Mouse (Mus musculus) midbrain, embryonic 16.5 days (tissue): ENCODE data around the gene Trim61. TPM values are rescaled to one million over a fixed set of nuclear protein-coding genes. Genes with fewer than 3 reads are reported as not detected.

Experiments used
- ATAC-seq: fragments of 200-750 bp; cut with Nextera tagmentation; 2 replicates; pipeline ENCODE4 v1.8.0; 2017; ENCODE audit warnings: moderate TSS enrichment
- H3K27ac ChIP-seq: fragments of 300-500 bp; sonication (generic); 2 replicates; pipeline ENCODE4 v1.5.1; 2014; ENCODE audit warnings: mild to moderate bottlenecking, low read length, mixed read lengths
- H3K27me3 ChIP-seq: fragments of 300-500 bp; sonication (generic); 2 replicates; pipeline ENCODE4 v1.6.1; 2014; ENCODE audit warnings: low read depth, low read length, mixed read lengths; ENCODE audit not compliant: control insufficient read depth, insufficient read depth
- H3K36me3 ChIP-seq: fragments of 300-500 bp; sonication (generic); 2 replicates; pipeline ENCODE4 v1.6.1; 2014; ENCODE audit warnings: mild to moderate bottlenecking, low read length, moderate library complexity, mixed read lengths; ENCODE audit not compliant: control insufficient read depth, insufficient read depth
- H3K4me1 ChIP-seq: fragments of 300-500 bp; sonication (generic); 2 replicates; pipeline ENCODE4 v1.6.1; 2014; ENCODE audit warnings: mild to moderate bottlenecking, low read length, mixed read lengths; ENCODE audit not compliant: control insufficient read depth, insufficient read depth
- H3K4me2 ChIP-seq: fragments of 300-500 bp; sonication (generic); 2 replicates; pipeline ENCODE4 v1.6.1; 2014; ENCODE audit warnings: mild to moderate bottlenecking, low read length, mixed read lengths
- H3K4me3 ChIP-seq: fragments of 300-500 bp; sonication (generic); 2 replicates; pipeline ENCODE4 v1.5.1; 2014; ENCODE audit warnings: low read depth, mild to moderate bottlenecking, low read length, moderate library complexity, mixed read lengths
- H3K9ac ChIP-seq: fragments of 300-500 bp; sonication (generic); 2 replicates; pipeline ENCODE4 v1.6.1; 2014; ENCODE audit warnings: low read depth, low read length, mixed read lengths
- H3K9me3 ChIP-seq: fragments of 300-500 bp; sonication (generic); replicated peaks from 2 replicates; pipeline ENCODE4 v1.6.1; 2014; ENCODE audit warnings: mild to moderate bottlenecking, low read length, mixed read lengths; ENCODE audit not compliant: control insufficient read depth, poor library complexity, severe bottlenecking
- WGBS: fragments of 180-500 bp; shearing (Covaris S2); extraction: QIAGEN DNeasy Blood & Tissue Kit; methylation state at CpG from one replicate; pipeline ENCODE4 v1.1.7; 2014; 5-methylcytosine and 5-hydroxymethylcytosine counted together
- polyA plus RNA-seq: library from polyadenylated mRNA; unstranded; fragments of >200 nt; fragmentation: Nextera tagmentation; extraction: Ambion mirVana; gene quantifications from 2 replicates; pipeline ENCODE4 v1.2.1, GENCODE M21; 2015

Gene Trim61
- polyA plus RNA-seq: not detected in 2 replicates

DNA sequence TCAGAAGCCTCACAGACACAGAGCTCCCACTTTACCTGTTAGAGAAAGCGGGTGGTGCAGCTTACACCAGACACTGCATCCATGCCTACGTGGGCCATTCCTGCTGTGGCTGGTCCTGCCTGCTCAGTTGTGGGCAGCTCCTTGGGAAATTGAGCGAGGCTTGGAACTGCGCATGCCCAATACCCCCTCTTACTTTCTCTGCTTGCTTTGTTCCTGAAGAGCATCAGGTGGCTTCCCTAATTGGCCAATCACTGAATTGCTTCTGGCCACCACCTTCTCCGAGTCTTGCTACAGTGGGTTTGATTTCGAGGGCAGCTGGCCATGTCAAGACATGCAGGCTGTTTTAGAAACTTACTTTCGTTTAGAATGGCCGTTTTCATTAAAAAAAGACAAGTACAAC is at the start of gene Trim61, which contains the start of gene Trim60:
Gene Trim61, minus strand, starts transcription at position 101 of the 400 bp plus-strand sequence.
Gene Trim60, minus strand, starts transcription at position 162 of the 400 bp plus-strand sequence.
- no peak within 1 kb of the TSS for H3K9ac ChIP-seq
- no peak within 1 kb of the TSS for H3K4me2 ChIP-seq
- no peaks in the 10 kb centered on the region for H3K4me1 ChIP-seq
- no peak within 1 kb of the TSS for H3K4me3 ChIP-seq
- 88% methylated on average over 8 of the region's 8 CpGs for WGBS
- H3K9me3 ChIP-seq: no peaks in the 10 kb centered on the region
- no peak within 1 kb of the TSS for H3K27ac ChIP-seq
- no peaks in the 10 kb centered on the region for H3K36me3 ChIP-seq
- ATAC-seq: no peak
- H3K27me3 ChIP-seq: no peaks in the 10 kb centered on the region

DNA sequence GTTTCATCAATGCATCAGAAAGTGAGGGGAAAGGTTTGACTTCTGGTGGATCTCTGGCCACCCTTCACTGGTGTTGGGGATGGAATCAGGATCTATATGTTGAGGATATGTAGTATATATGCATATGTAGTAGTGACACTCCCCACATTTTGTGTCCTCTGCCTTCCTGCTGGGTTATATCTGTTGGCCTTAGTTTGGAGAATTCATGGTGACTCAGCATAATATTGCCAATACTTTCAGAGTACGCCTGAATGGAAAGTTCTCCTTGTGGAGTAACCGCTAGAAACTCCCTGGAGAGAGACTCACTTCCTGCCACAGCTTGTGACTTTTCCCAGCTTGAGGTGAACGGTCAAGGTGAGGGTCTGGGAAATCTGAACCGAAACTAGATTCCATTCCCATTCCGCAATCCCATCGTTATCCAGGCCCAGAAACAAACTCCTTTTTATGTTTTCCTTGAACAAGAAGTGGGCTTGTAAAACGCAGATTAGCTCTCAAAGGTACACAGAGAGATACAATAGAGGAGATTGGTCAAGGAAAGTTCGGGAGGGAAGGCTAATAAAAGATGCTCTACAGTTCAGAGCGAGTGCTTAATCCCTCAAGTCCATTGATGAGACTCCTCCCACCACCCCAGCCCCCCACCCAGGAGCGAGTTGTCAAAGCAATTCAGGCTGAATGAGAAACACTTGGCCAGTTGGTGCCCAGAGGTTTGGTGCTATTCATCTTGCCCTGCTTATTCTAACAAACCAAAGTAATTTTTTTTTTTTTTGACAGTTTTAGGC is 49.6 kb upstream of the Trim61 start:
- H3K4me1 ChIP-seq: no peaks in the 10 kb centered on the region
- H3K9ac ChIP-seq: no peak overlapping the region
- H3K4me3 ChIP-seq: no peak overlapping the region
- H3K4me2 ChIP-seq: no peak overlapping the region; the same call in 1 of the 2 replicates
- no peaks in the 10 kb centered on the region for H3K9me3 ChIP-seq
- WGBS: 13% methylated on average over 10 of the region's 10 CpGs
- peak; percentile 39; the same call in 1 of the 2 replicates for ATAC-seq
- H3K27ac ChIP-seq: no peak overlapping the region
- no peaks in the 10 kb centered on the region for H3K36me3 ChIP-seq
- H3K27me3 ChIP-seq: no peaks in the 10 kb centered on the region

DNA sequence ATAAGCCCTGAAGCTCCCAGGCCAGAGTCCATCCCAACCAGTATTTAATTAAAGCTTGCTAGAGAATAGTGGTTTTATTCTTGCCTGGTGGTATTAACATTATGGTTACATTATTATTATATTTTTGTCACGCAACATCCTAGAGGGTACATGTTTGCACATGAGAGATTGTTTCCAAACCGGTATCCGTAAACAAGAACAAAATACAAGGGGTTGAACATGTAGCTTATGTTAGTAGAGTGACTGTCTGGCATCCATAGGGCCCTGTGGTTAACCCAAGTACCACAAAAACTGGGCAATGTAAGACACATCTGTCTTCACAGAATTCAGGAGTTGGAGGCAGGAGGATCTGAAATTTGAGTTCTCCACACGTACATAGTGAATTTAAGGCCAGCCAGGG is 48.7 kb upstream of the Trim61 start:
- Histone ChIP-seq H3K36me3 (no peaks in the 10 kb centered on the region), H3K4me2 (no peak overlapping the region), H3K27ac (no peak overlapping the region), H3K4me1 (no peaks in the 10 kb centered on the region), H3K27me3 (no peaks in the 10 kb centered on the region), H3K9ac (no peak overlapping the region), H3K4me3 (no peak overlapping the region), H3K9me3 (no peaks in the 10 kb centered on the region)
- WGBS: 94% methylated on average over 4 of the region's 4 CpGs
- no peak for ATAC-seq

DNA sequence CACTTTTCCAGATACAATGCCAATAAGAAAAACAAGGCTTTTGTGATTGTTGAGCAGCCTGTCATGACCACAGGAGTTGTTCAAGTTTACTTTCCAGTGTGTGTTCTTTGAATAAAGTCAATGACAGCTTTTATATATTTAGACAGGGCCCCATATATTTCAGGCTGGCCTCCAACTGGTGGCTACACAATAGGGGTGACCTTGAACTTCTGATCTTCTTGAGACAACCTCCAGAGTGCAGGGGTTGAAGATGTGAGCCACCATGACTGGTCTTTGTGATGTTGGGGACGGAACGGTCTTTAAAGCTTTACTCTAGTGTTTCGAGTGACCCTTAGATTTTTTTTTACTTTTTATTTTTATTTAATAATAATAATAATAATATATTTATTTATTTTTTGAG is 47.3 kb upstream of the Trim61 start:
- 94% methylated on average over 3 of the region's 3 CpGs for WGBS
- Histone ChIP-seq H3K9me3 (no peaks in the 10 kb centered on the region), H3K36me3 (no peaks in the 10 kb centered on the region), H3K27me3 (no peaks in the 10 kb centered on the region), H3K4me3 (no peak overlapping the region), H3K9ac (no peak overlapping the region), H3K27ac (no peak overlapping the region), H3K4me2 (no peak overlapping the region), H3K4me1 (no peaks in the 10 kb centered on the region)
- ATAC-seq: no peak

DNA sequence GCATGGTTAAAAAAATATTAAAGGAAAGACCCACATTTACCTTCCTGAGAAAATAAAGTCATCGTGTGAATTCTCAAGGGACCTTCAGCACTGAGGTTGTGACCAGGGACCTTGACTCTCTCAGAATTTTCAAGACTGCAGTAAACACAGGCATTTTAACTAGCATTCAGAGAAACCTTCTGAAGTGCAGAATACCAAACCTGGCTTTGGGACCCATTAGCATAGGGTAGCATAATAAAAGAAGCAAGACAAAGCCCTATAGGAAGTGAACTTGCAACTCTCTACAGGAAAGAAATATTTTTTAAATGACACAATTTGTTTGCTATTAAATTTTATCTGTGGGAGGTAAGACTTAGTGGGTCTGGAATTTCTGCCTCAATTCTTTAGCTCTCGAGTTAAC is 45.7 kb upstream of the Trim61 start:
- no peaks in the 10 kb centered on the region for H3K36me3 ChIP-seq
- no peak overlapping the region for H3K4me3 ChIP-seq
- H3K9me3 ChIP-seq: no peaks in the 10 kb centered on the region
- no peak overlapping the region for H3K4me2 ChIP-seq
- no peak overlapping the region for H3K27ac ChIP-seq
- no peak for ATAC-seq
- no peak overlapping the region for H3K9ac ChIP-seq
- no peaks in the 10 kb centered on the region for H3K4me1 ChIP-seq
- no peaks in the 10 kb centered on the region for H3K27me3 ChIP-seq
- WGBS: 62% methylated on average over 2 of the region's 2 CpGs

DNA sequence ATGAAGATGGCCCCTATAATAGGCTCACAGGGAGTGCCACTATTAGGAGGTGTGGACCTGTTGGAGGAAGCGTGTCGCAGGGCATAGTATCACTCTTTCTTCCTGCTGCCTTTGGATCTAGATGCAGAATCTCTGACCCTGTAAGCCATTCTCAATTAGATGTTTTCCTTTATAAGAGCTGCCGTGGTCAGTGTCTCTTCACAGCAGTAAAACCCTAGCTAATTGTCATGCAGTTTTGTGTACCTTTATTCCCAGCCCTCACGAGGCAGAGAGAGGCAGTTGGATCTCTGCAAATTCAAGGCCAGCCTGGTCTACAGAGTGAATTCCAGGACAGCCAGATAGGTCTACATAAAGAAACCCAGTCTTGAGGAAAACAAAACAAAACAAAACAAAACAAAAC is 43.9 kb upstream of the Trim61 start:
- H3K9me3 ChIP-seq: no peaks in the 10 kb centered on the region
- WGBS: 65% methylated on average over 4 of the region's 4 CpGs
- no peak overlapping the region for H3K9ac ChIP-seq
- ATAC-seq: no peak
- H3K27ac ChIP-seq: no peak overlapping the region
- H3K27me3 ChIP-seq: no peaks in the 10 kb centered on the region
- H3K4me1 ChIP-seq: no peaks in the 10 kb centered on the region
- no peaks in the 10 kb centered on the region for H3K36me3 ChIP-seq
- H3K4me2 ChIP-seq: no peak overlapping the region
- H3K4me3 ChIP-seq: no peak overlapping the region

DNA sequence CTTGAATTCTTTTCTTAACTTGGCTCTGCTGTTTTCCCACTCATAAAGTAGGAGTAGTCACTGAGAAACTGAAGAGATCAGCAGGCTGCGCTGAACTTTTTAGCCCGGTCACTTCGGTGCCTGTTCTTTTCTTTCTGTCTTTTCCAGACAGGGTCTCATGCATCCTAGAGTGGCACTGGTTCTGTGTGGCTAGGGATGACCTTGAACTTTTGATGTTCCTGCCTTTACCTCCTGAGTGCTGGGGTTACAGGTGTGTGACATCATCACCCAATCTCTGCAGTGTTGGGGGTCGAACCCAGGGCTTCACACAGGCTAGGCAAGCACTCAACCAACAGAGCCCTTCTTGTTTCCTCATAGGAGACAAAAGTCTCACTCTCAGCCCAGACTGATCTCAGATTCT is 38.4 kb upstream of the Trim61 start:
- H3K4me1 ChIP-seq: no peaks in the 10 kb centered on the region
- H3K36me3 ChIP-seq: no peaks in the 10 kb centered on the region
- H3K4me2 ChIP-seq: no peak overlapping the region
- no peaks in the 10 kb centered on the region for H3K27me3 ChIP-seq
- no peak overlapping the region for H3K4me3 ChIP-seq
- no peak overlapping the region for H3K9ac ChIP-seq
- no peak for ATAC-seq
- H3K27ac ChIP-seq: no peak overlapping the region
- H3K9me3 ChIP-seq: no peaks in the 10 kb centered on the region
- WGBS: 93% methylated on average over 4 of the region's 4 CpGs

DNA sequence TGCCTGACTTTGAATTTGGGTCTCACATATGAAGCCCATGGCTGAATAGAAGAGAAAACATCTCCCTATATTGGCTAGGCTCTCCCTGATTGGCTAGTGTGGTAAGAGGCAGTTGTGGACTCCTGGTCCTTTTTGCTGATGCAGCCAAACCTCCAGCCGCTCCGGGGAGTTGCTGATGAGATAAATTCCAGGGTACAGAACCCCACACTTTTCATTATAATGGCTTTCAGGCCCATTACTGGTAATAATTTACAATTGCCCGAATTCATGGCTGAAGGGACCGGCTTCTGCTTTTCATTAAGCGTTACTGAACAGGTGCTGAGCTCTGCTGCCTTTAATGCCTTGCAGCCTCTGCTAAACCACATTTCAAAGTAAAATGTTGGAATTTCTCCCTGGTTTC is 35.6 kb upstream of the Trim61 start:
- Histone ChIP-seq H3K4me1 (no peaks in the 10 kb centered on the region), H3K4me3 (no peak overlapping the region), H3K4me2 (no peak overlapping the region), H3K36me3 (no peaks in the 10 kb centered on the region), H3K9ac (no peak overlapping the region), H3K27ac (no peak overlapping the region), H3K9me3 (no peaks in the 10 kb centered on the region), H3K27me3 (no peaks in the 10 kb centered on the region)
- ATAC-seq: no peak
- WGBS: 69% methylated on average over 5 of the region's 5 CpGs

DNA sequence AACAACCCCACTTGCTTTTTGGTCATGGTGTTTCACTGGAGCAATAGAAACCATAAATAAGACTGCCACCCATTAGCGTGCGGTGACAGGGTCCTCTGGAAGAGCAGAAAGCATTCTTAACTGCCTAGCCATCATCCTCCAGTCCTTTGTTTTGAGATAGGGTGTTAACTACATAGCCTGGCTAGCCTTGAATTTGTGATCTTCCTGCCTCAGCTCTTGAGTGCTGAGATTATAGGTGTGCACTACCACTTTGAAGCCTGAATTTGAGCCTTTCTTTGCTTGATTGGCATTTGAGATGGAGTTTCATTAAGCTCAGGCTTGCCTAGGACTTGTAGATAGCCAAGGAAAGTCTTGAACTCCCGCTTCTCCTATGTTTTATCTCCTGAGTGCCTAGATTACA is 35.2 kb upstream of the Trim61 start:
- no peak overlapping the region for H3K27ac ChIP-seq
- H3K9me3 ChIP-seq: no peaks in the 10 kb centered on the region
- H3K27me3 ChIP-seq: no peaks in the 10 kb centered on the region
- 89% methylated on average over 3 of the region's 3 CpGs for WGBS
- H3K4me2 ChIP-seq: no peak overlapping the region
- no peaks in the 10 kb centered on the region for H3K4me1 ChIP-seq
- no peak overlapping the region for H3K4me3 ChIP-seq
- ATAC-seq: no peak
- no peaks in the 10 kb centered on the region for H3K36me3 ChIP-seq
- H3K9ac ChIP-seq: no peak overlapping the region
